Mouse (Mus musculus): ENCODE results near the gene Gm20388.

DNA sequence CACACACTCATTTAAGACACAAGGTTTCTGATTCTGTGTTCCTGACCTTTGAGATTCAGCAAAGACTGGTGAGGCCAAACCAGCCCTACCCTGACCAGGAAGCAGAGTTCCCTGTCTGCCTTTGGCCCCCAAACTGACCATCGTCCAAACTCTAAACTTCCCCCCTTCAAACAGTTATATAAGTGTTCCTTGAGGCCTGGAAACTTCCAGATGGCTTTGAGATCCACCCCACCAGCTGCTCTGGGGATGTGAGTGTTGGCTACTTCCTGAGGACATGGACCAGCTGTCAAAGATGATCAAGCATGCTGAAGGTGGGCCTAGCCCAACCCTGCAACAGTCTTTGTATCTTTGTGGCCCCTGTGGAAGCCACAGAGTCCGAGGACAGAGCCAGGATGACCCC, 146.4 kb downstream of the Gm20388 start:
- TF ChIP-seq CTCF (IDR thresholded peaks at IDR 0.05; ENCODE audit: insufficient read depth, low read depth, low read length), result no peak
- no peak for TF ChIP-seq POLR2A (IDR thresholded peaks at IDR 0.05; ENCODE audit: insufficient read depth, low read depth, low read length)

All from olfactory bulb, adult 2 months (tissue).